Mouse (Mus musculus) E14TG2a.4 (cell line): ENCODE measurements around the gene Mfsd11.

Source experiments
- CTCF ChIP-seq: conservative IDR thresholded peaks from 2 replicates; pipeline ENCODE4 v1.5.1; 2014; ENCODE audit warnings: low read length
- NANOG ChIP-seq: IDR thresholded peaks from 2 replicates; pipeline ENCODE4 v1.6.1; 2014; ENCODE audit warnings: borderline replicate concordance, low read length, mixed read lengths

GRCm38 (mm10) chr11:116864444-116864843 lies 12.2 kb downstream of the Mfsd11 start:
- TF ChIP-seq CTCF (no peak), NANOG (no peak)
